Mouse (Mus musculus) kidney, adult 2 months (tissue): ENCODE results near the gene Fgf6.

Experiments
- CTCF ChIP-seq: fragments of 200-500 bp; conservative IDR thresholded peaks from 2 replicates; pipeline ENCODE4 v1.5.1; 2011; ENCODE audit warnings: low read depth, mild to moderate bottlenecking, control low read depth, low read length, moderate library complexity, mixed read lengths; ENCODE audit not compliant: insufficient read depth, insufficient read length
- POLR2A ChIP-seq: fragments of 200-500 bp; IDR thresholded peaks from one replicate; pipeline ENCODE4 v1.6.1; 2011; ENCODE audit warnings: low read depth, low read length, control low read depth

GRCm38 (mm10) chr6:127019254-127019653 is 3.9 kb downstream of the Fgf6 start:
- TF ChIP-seq CTCF: no peak
- no peak for TF ChIP-seq POLR2A
